Mouse (Mus musculus) brain, adult 10 weeks (tissue): ENCODE measurements around the gene Olfr800. TPM values are rescaled to one million over a fixed set of nuclear protein-coding genes. Genes with fewer than 3 reads are reported as not detected.

Experiments
- polyA plus RNA-seq: library from polyadenylated mRNA; stranded (reverse); fragments of 350-450 nt; fragmentation: Illumina TruSeq; extraction: RNeasy Lipid Tissue Mini Kit (QIAGEN cat#74804); gene quantifications from one replicate; pipeline ENCODE4 v1.2.3, GENCODE M21; 2015; ENCODE audit warnings: low read depth, low replicate concordance

Olfr800 gene
- polyA plus RNA-seq = not detected

DNA sequence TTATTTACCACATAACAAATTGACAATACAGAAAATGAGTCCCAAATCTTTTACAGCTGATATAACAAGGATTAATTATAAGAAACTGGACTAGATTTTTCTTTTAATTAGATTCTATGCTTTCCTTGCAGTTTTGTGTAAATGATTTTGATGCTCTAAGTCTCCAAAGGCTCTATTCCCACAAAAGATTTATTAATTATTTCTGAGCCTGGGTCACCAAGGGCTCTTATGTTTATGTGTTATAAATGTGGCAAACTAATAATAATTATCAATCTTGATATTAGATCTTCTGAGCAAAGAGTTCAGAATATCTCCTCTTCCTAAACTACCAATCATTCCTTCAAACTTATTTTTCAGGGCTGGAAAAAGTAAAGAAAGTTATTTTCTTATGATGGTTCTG is at the start of gene Olfr800:
TSS of gene Olfr800 (plus strand) at position 301 of the 400 bp plus-strand sequence.

DNA sequence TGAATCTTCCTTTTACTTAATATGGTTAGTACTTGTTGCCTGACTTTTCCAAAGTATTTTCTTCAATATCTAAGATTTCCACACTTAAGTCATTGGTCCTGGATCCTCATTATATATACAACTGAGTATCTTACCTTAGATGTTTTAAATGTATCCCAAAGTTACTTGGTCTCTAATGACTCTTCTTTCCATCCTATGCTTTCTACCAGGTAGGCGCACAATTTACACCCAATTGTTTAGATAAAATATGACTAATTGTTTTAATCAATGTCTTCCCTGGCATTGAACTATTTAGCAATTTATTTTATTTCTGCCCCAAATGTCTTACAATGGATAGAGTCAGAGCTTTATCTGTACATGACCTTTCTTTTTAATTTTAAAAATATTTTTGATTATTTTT is 45.0 kb upstream of the Olfr800 start, which contains the start of gene Olfr796:
TSS of gene Olfr796 (minus strand) at position 101 of the 400 bp plus-strand sequence.

DNA sequence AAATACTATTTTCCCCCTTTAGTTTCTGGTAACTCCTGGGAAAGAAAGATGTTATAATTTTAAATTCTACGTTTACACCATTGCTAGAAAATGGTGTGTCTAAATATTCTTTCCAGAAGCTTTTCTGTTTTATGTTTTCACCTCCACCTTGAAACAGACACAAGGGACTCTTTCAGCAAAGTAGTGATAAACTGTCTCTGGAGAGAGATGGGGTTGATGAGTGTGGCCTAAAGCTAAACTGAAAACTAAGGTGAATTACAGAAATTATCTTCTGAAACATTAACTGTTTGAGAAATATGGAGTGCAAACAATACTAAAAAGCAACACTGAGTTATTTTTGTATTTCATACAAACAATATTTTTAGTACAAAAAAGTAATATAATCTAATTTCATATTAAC is 29.7 kb upstream of the Olfr800 start, which contains the start of gene Olfr798:
TSS of gene Olfr798 (minus strand) at position 101 of the 400 bp plus-strand sequence.

DNA sequence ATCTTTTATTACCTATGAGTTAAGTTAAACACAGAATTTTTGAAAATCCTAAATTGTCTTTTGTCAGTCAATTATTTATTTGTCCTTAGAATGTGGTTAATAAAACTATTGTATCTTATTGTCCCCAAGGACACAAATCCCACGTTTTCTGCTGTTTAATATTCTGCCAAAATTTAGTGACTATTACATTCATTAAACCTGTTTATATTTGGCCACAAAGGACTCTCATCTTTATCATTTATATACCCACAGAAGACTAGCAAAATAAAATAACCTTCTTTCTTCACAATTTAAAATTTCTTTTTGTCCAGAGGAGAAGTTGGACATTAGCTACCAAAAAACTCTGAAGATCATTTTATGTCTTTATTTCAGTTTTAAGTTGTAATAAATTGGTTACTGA is 20.3 kb upstream of the Olfr800 start, which contains the start of gene Olfr799:
TSS of gene Olfr799 (plus strand) at position 301 of the 400 bp plus-strand sequence.

DNA sequence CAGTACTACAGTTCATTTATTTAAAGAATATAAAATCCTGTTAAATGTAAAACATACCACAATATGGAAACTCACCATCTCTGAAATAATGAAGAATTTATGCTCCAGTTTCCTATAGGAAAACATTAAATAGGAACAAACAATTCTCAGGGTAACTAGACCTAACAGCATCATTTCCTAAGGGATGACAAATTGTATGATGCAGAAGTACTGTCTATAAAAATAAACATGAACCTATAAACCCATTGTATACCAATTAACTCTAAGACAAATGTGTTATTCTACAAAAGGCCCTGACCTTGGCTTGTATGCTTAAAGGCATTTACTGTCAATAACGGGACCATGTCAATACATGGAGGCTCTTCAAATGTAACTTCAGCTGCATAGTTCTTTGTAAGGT is 16.3 kb downstream of the Olfr800 start, which contains the start of gene Olfr801:
TSS of gene Olfr801 (minus strand) at position 101 of the 400 bp plus-strand sequence.

DNA sequence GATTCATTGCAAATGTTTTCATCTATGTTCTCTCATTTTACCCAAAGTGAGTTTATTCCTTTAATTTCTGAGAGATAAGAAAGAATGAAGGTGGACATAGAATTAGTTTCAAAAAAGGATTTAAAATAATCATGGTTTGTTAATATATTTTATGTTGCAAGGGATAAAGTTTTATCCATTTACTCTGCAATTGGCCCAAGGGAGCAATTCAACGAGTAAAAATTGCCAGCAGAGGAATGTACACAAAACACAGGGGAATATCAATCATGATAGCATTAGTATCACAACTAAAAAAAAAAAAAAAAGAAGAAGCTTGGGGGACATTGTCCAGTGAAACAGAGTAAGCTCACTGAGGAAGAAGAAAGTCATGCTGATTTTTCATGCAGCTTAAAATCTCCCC is 30.6 kb downstream of the Olfr800 start, which contains the start of gene Olfr802:
TSS of gene Olfr802 (minus strand) at position 101 of the 400 bp plus-strand sequence.

DNA sequence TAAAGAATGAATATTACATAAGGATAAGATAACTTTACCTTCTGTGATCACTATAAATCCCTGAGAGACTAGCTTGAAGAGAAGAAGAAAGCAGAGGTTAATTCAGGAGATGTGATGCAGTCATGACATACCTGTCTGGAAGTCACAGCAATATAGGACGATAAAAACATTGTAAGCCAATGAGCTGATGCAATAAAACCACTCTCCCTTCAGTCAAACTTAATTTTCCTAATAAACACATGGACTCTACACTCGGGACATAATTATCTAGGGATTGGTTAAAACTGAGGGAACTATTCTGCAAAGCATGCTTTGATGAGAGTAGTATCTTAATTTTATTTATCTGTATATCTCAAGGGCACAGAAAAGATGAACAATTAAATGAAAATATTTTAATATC is 36.7 kb downstream of the Olfr800 start, which contains the start of gene Olfr803:
TSS of gene Olfr803 (minus strand) at position 101 of the 400 bp plus-strand sequence.

DNA sequence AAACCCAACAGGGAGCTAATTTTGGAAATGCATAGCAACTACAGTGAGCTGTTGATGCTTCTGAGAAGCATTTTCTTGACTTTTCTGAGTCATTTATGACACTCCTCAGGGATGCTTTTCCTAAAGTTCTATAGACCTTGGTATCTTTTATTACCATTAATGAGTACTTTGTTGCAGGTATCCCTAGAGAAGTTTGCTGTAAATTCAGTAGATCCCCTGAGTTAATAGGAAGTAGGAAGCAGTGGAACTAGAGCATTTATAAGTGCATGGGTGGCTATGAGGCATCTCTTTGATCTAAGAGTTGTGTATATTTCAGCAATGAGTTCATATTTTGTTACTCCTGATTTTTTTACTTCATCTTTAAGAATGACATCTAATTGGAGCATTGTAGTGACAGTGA is 45.4 kb downstream of the Olfr800 start, which contains the start of gene Olfr804:
TSS of gene Olfr804 (plus strand) at position 301 of the 400 bp plus-strand sequence.

Other genes with a start within 250 kb of the Olfr800 start
- not detected for gene Olfr786, start 230.4 kb upstream of the Olfr800 start, polyA plus RNA-seq
- not detected for gene Olfr787, start 195.8 kb upstream of the Olfr800 start, polyA plus RNA-seq
- not detected for gene Olfr788, start 186.7 kb upstream of the Olfr800 start, polyA plus RNA-seq
- gene Olfr789, start 172.9 kb upstream of the Olfr800 start, polyA plus RNA-seq = not detected
- gene Olfr790, start 159.2 kb upstream of the Olfr800 start, polyA plus RNA-seq = not detected
- not detected for gene Olfr791, start 135.9 kb upstream of the Olfr800 start, polyA plus RNA-seq
- not detected for gene Olfr792, start 118.5 kb upstream of the Olfr800 start, polyA plus RNA-seq
- not detected for gene Olfr794, start 90.0 kb upstream of the Olfr800 start, polyA plus RNA-seq
- gene Olfr796, start 45.1 kb upstream of the Olfr800 start, polyA plus RNA-seq = not detected
- gene Olfr798, start 29.8 kb upstream of the Olfr800 start, polyA plus RNA-seq = not detected
- gene Olfr799, start 20.2 kb upstream of the Olfr800 start, polyA plus RNA-seq = not detected
- not detected for gene Olfr801, start 16.2 kb downstream of the Olfr800 start, polyA plus RNA-seq
- not detected for gene Olfr802, start 30.5 kb downstream of the Olfr800 start, polyA plus RNA-seq
- not detected for gene Olfr803, start 36.6 kb downstream of the Olfr800 start, polyA plus RNA-seq
- gene Olfr804, start 45.5 kb downstream of the Olfr800 start, polyA plus RNA-seq = not detected
- gene Olfr805, start 71.7 kb downstream of the Olfr800 start, polyA plus RNA-seq = not detected
- gene Olfr806, start 84.2 kb downstream of the Olfr800 start, polyA plus RNA-seq = not detected
- not detected for gene Olfr807, start 100.1 kb downstream of the Olfr800 start, polyA plus RNA-seq
- gene Olfr808, start 107.8 kb downstream of the Olfr800 start, polyA plus RNA-seq = not detected
- not detected for gene Olfr809, start 116.9 kb downstream of the Olfr800 start, polyA plus RNA-seq
- gene Olfr810, start 137.2 kb downstream of the Olfr800 start, polyA plus RNA-seq = not detected
- not detected for gene Olfr811, start 146.7 kb downstream of the Olfr800 start, polyA plus RNA-seq
- not detected for gene Olfr812, start 188.4 kb downstream of the Olfr800 start, polyA plus RNA-seq
- not detected for gene Olfr813, start 197.7 kb downstream of the Olfr800 start, polyA plus RNA-seq
- gene Olfr814, start 222.2 kb downstream of the Olfr800 start, polyA plus RNA-seq = not detected
- not detected for gene Olfr815, start 248.2 kb downstream of the Olfr800 start, polyA plus RNA-seq